Mouse (Mus musculus): Measurements from ENCODE around the gene Wnt4. TPM values are rescaled to one million over a fixed set of nuclear protein-coding genes. Genes with fewer than 3 reads are reported as not detected.

The Wnt4 gene
- total RNA-seq, 1 experiment: 4.0 TPM

DNA sequence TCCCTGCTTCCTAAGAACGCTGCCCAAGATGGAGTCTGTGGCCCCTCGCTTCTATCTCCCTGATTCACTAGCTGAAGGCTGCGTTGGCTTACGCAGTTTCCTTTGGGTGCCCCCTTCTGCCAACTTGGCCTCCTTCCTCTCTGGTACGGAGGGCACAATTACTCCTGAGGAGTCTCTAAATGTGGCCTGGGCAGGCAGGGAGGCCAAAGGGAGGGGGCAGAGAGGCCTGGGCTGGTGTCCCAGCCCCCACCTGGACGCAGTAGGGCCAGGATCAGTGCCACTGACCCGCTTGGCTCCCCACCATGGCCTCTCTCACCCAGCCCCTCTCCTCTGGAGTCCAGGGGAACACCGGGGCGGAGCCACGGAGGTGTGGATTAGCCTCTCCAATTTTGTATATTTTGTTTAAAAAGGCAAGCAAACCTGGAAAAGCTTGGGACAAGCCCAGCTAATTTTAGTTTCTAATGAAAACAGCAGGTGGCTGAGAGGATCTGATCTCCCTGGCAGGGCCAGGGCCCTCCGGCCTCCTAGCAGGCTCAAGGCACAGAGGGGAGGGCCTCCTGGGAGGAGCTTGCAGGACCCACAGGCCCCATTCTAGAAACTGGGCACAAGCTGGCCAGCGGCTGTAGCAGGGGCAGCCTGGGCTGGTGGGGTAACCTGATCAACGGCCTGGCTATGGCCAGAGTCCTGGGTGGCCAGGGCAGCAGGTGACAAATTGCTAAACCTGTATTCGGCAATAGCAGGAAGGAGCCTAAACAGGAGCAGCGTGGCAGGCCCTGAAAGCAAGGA, 8.8 kb downstream of the Wnt4 start:
- Histone ChIP-seq H3K36me3 (ENCODE audit: control insufficient read depth, insufficient read depth, low read length, poor library complexity, severe bottlenecking) (no peaks in the 10 kb centered on the region), H3K9ac (ENCODE audit: insufficient read depth, low read depth, low read length, poor library complexity, severe bottlenecking) (no peak overlapping the region), H3K27ac (ENCODE audit: insufficient read depth, low read depth, low read length, poor library complexity, severe bottlenecking) (no peak overlapping the region), H3K4me1 (ENCODE audit: control insufficient read depth in 2 of 2, insufficient read depth in 2 of 2, low read length in 2 of 2, poor library complexity in 1 of 2) (peaks cover 0 to 9% of the 10 kb centered on the region in 2 experiments; a peak in 2 of 4 replicates), H3K9me3 (ENCODE audit: control insufficient read depth, insufficient read depth, low read depth, low read length) (no peaks in the 10 kb centered on the region), H3K4me3 (ENCODE audit: insufficient read depth in 1 of 2, low read depth in 1 of 2, low read length in 2 of 2, poor library complexity in 1 of 2, severe bottlenecking in 1 of 2) (no peak overlapping the region)
- in situ Hi-C loops (cut with MboI; ENCODE audit: low sequenced_read_pairs in 2 of 2, unreplicated experiment in 2 of 2): loop anchor here (5.0 to 25.0 kb wide), 2 partner anchors 199 to 209 kb away; no protein-coding TSS in a partner anchor
- TF ChIP-seq HCFC1 (IDR thresholded peaks at IDR 0.05; ENCODE audit: borderline replicate concordance, insufficient read depth, low read length) (no peak), MAFK (IDR thresholded peaks at IDR 0.05; ENCODE audit: insufficient read depth, low read depth, low read length) (no peak), CHD2 (IDR thresholded peaks at IDR 0.05; ENCODE audit: low read depth, low read length) (no peak), ZNF384 (IDR thresholded peaks at IDR 0.05; ENCODE audit: low read depth, low read length) (no peak), ZC3H11A (IDR thresholded peaks at IDR 0.05; ENCODE audit: borderline replicate concordance, low read depth, low read length) (no peak)
- DNase-seq (ENCODE audit: low read depth, low spot score): no peak

DNA sequence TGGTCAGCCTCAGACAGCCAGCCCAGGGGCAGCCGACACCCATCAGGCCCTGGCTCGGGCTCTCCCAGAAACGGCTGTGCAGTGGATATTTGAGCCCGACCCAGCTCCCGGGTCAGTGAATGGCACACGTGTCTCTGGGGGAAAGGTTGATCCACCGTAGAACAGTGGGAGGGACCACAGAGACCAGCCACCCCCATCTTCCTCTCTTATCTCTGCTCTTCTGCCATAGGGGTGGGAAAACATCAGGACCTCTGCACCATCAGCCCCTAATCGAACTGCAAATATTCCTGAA, 9.3 kb downstream of the Wnt4 start:
- peaks cover 0 to 9% of the 10 kb centered on the region in 2 experiments; a peak in 2 of 4 replicates for H3K4me1 ChIP-seq (ENCODE audit: control insufficient read depth in 2 of 2, insufficient read depth in 2 of 2, low read length in 2 of 2, poor library complexity in 1 of 2)
- no peak overlapping the region for H3K9ac ChIP-seq (ENCODE audit: insufficient read depth, low read depth, low read length, poor library complexity, severe bottlenecking)
- in situ Hi-C loops (cut with MboI; ENCODE audit: low sequenced_read_pairs in 2 of 2, unreplicated experiment in 2 of 2): loop anchor here (5.0 to 25.0 kb wide), 2 partner anchors 199 to 209 kb away; no protein-coding TSS in a partner anchor
- TF ChIP-seq ZNF384 (IDR thresholded peaks at IDR 0.05; ENCODE audit: low read depth, low read length): no peak
- no peak for TF ChIP-seq CHD2 (IDR thresholded peaks at IDR 0.05; ENCODE audit: low read depth, low read length)
- TF ChIP-seq ZC3H11A (IDR thresholded peaks at IDR 0.05; ENCODE audit: borderline replicate concordance, low read depth, low read length): no peak
- no peak for TF ChIP-seq HCFC1 (IDR thresholded peaks at IDR 0.05; ENCODE audit: borderline replicate concordance, insufficient read depth, low read length)
- no peak for TF ChIP-seq MAFK (IDR thresholded peaks at IDR 0.05; ENCODE audit: insufficient read depth, low read depth, low read length)
- no peak for DNase-seq (ENCODE audit: low read depth, low spot score)
- H3K9me3 ChIP-seq (ENCODE audit: control insufficient read depth, insufficient read depth, low read depth, low read length): no peaks in the 10 kb centered on the region
- H3K4me3 ChIP-seq (ENCODE audit: insufficient read depth in 1 of 2, low read depth in 1 of 2, low read length in 2 of 2, poor library complexity in 1 of 2, severe bottlenecking in 1 of 2): no peak overlapping the region
- no peak overlapping the region for H3K27ac ChIP-seq (ENCODE audit: insufficient read depth, low read depth, low read length, poor library complexity, severe bottlenecking)
- no peaks in the 10 kb centered on the region for H3K36me3 ChIP-seq (ENCODE audit: control insufficient read depth, insufficient read depth, low read length, poor library complexity, severe bottlenecking)

DNA sequence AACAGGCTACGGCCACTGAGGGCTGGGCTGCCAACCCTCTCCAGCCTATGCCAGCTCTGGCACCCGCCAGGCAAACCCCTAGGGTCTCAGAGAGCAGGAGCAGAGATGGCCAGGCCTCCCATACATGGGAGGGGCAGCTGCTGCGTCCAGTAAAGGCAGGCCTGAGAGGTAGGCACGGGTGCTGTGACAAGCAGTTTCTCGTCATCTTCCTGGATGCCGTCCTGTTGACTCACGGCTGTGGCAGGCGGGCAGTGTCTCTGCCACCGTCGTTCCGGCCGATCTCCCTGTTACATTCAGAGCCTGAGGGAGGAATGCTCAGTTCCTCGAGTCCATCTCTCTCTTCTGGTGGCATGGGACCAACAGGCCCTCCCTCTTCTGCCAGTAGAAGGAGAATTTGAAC, 9.9 kb downstream of the Wnt4 start:
- no peak overlapping the region for H3K27ac ChIP-seq (ENCODE audit: insufficient read depth, low read depth, low read length, poor library complexity, severe bottlenecking)
- H3K9ac ChIP-seq (ENCODE audit: insufficient read depth, low read depth, low read length, poor library complexity, severe bottlenecking): no peak overlapping the region
- DNase-seq (ENCODE audit: low read depth, low spot score): no peak
- H3K9me3 ChIP-seq (ENCODE audit: control insufficient read depth, insufficient read depth, low read depth, low read length): no peaks in the 10 kb centered on the region
- H3K4me3 ChIP-seq (ENCODE audit: insufficient read depth in 1 of 2, low read depth in 1 of 2, low read length in 2 of 2, poor library complexity in 1 of 2, severe bottlenecking in 1 of 2): no peak overlapping the region
- H3K4me1 ChIP-seq (ENCODE audit: control insufficient read depth in 2 of 2, insufficient read depth in 2 of 2, low read length in 2 of 2, poor library complexity in 1 of 2): peaks cover 0 to 8% of the 10 kb centered on the region in 2 experiments; a peak in 2 of 4 replicates
- no peak for TF ChIP-seq ZC3H11A (IDR thresholded peaks at IDR 0.05; ENCODE audit: borderline replicate concordance, low read depth, low read length)
- TF ChIP-seq MAFK (IDR thresholded peaks at IDR 0.05; ENCODE audit: insufficient read depth, low read depth, low read length): no peak
- no peak for TF ChIP-seq ZNF384 (IDR thresholded peaks at IDR 0.05; ENCODE audit: low read depth, low read length)
- no peak for TF ChIP-seq CHD2 (IDR thresholded peaks at IDR 0.05; ENCODE audit: low read depth, low read length)
- no peak for TF ChIP-seq HCFC1 (IDR thresholded peaks at IDR 0.05; ENCODE audit: borderline replicate concordance, insufficient read depth, low read length)
- no peaks in the 10 kb centered on the region for H3K36me3 ChIP-seq (ENCODE audit: control insufficient read depth, insufficient read depth, low read length, poor library complexity, severe bottlenecking)
- in situ Hi-C loops (cut with MboI; ENCODE audit: low sequenced_read_pairs in 2 of 2, unreplicated experiment in 2 of 2): loop anchor here (5.0 to 25.0 kb wide), 2 partner anchors 200 to 210 kb away; no protein-coding TSS in a partner anchor

DNA sequence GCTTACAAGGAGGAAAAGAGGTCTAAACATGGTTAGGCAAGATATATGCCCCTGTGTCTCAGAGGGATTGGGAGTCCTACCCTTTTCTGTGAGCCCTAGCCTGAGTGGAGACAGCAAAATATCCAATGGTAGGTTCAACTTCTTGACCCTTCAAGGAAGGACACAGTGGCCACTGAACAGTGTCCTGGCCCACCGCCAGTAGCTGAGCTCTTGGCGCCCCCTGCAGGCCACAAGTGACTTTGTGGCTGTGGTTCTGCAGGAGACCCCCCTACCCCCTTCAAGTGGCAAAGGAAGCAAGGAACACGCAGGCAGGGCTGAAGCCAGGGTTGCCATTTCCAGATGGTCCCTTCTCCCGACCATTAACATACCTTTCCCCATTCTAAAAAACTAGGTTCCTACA, 10.5 kb downstream of the Wnt4 start:
- H3K4me3 ChIP-seq (ENCODE audit: insufficient read depth in 1 of 2, low read depth in 1 of 2, low read length in 2 of 2, poor library complexity in 1 of 2, severe bottlenecking in 1 of 2): no peak overlapping the region
- H3K27ac ChIP-seq (ENCODE audit: insufficient read depth, low read depth, low read length, poor library complexity, severe bottlenecking): no peak overlapping the region
- no peak for DNase-seq (ENCODE audit: low read depth, low spot score)
- H3K36me3 ChIP-seq (ENCODE audit: control insufficient read depth, insufficient read depth, low read length, poor library complexity, severe bottlenecking): no peaks in the 10 kb centered on the region
- H3K9me3 ChIP-seq (ENCODE audit: control insufficient read depth, insufficient read depth, low read depth, low read length): no peaks in the 10 kb centered on the region
- peak; percentile 70; the same call in 1 of the 2 replicates for TF ChIP-seq ZC3H11A (IDR thresholded peaks at IDR 0.05; ENCODE audit: borderline replicate concordance, low read depth, low read length)
- TF ChIP-seq ZNF384 (IDR thresholded peaks at IDR 0.05; ENCODE audit: low read depth, low read length): no peak
- peaks cover 0 to 3% of the 10 kb centered on the region in 2 experiments; a peak in 2 of 4 replicates for H3K4me1 ChIP-seq (ENCODE audit: control insufficient read depth in 2 of 2, insufficient read depth in 2 of 2, low read length in 2 of 2, poor library complexity in 1 of 2)
- H3K9ac ChIP-seq (ENCODE audit: insufficient read depth, low read depth, low read length, poor library complexity, severe bottlenecking): no peak overlapping the region
- in situ Hi-C loops (cut with MboI; ENCODE audit: low sequenced_read_pairs in 2 of 2, unreplicated experiment in 2 of 2): loop anchor here (5.0 to 25.0 kb wide), 2 partner anchors 201 to 211 kb away; no protein-coding TSS in a partner anchor
